Comparison of ENCODE assay signal across 13 mouse cellular contexts in the genomic region with DNA sequence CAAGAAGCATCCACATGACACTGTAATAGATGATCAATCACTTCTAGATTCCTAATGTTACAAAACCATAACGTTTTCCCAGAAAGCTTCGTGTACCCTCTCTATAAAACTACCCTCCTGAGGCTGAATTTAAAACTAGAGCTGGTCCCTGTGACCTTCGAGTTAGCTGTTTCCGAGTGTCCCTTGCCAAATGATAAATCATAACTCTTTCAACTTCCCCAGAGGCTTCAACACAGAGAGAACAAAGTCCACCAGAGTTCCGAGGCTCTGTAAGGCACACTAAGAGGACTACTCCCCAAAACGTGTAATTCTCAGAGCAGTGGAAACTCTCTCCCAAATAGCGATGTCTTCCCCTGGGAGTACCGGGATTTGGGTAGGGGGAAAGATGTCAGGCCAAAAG. TPM values are rescaled to one million over a fixed set of nuclear protein-coding genes. Genes with fewer than 3 reads are reported as not detected.
DNase-seq lines count a peak whose midpoint lies in the region; ATAC-seq and TF ChIP-seq lines count a peak whose summit lies in the region.
"Had no signal": no experiment of that assay in that cellular context is flagged by ENCODE, and none has a peak within 500 bp of the region (broad histone marks: within the 10 kb centered on the region; RNA-seq: fewer than 3 reads in every experiment).

No protein-coding gene starts in this region.

- H3K36me3 ChIP-seq in kidney, adult 2 months (ENCODE audit: control insufficient read depth, insufficient read depth, low read length) = no peaks in the 10 kb centered on the region
- no peaks in the 10 kb centered on the region for H3K36me3 ChIP-seq in midbrain, embryonic 11.5 days (ENCODE audit: control insufficient read depth, insufficient read depth, low read length)
- H3K36me3 ChIP-seq in midbrain, embryonic 16.5 days (ENCODE audit: control insufficient read depth, insufficient read depth, low read length) = no peaks in the 10 kb centered on the region
- H3K36me3 ChIP-seq: hindbrain, embryonic 12.5 days; limb, embryonic 12.5 days had no signal

- no peak overlapping the region for H3K9ac ChIP-seq in midbrain, embryonic 11.5 days (ENCODE audit: low read length)
- no peak overlapping the region for H3K9ac ChIP-seq in midbrain, embryonic 16.5 days (ENCODE audit: low read depth, low read length)
- H3K9ac ChIP-seq: hindbrain, embryonic 12.5 days; limb, embryonic 12.5 days had no signal

- no peaks in the 10 kb centered on the region for H3K9me3 ChIP-seq in midbrain, embryonic 11.5 days (ENCODE audit: control insufficient read depth, low read length)
- no peaks in the 10 kb centered on the region for H3K9me3 ChIP-seq in midbrain, embryonic 16.5 days (replicated peaks; ENCODE audit: control insufficient read depth, low read length, poor library complexity, severe bottlenecking)
- H3K9me3 ChIP-seq: hindbrain, embryonic 12.5 days; limb, embryonic 12.5 days had no signal

- 23% methylated on average over 8 of the region's 8 CpGs for WGBS in kidney, adult 2 months
- 48% methylated on average over 8 of the region's 8 CpGs for WGBS in midbrain, embryonic 11.5 days
- 35% methylated on average over 8 of the region's 8 CpGs for WGBS in midbrain, embryonic 16.5 days

- intact Hi-C loops in gastrocnemius, adult 2 months (cut with DNase I) = no loop called here
- intact Hi-C loops in gastrocnemius, postnatal 36 days (cut with DNase I) = no loop called here

- TF ChIP-seq CTCF in gastrocnemius, adult 2 months (IDR thresholded peaks at IDR 0.05) = no peak
- no peak for TF ChIP-seq CTCF in kidney, adult 2 months (conservative IDR thresholded peaks at IDR 0.05; ENCODE audit: insufficient read depth, insufficient read length, low read depth, low read length)

- H3K4me2 ChIP-seq in midbrain, embryonic 11.5 days = no peak overlapping the region
- no peak overlapping the region for H3K4me2 ChIP-seq in midbrain, embryonic 16.5 days (ENCODE audit: low read length)

- ATAC-seq in midbrain, embryonic 11.5 days (ENCODE audit: low FRiP score) = no peak
- ATAC-seq in midbrain, embryonic 16.5 days = no peak

- no peak overlapping the region for H3K27ac ChIP-seq in gastrocnemius, adult 2 months
- H3K27ac ChIP-seq in kidney, adult 2 months (ENCODE audit: insufficient read depth, low read depth, low read length) = no peak overlapping the region
- no peak overlapping the region for H3K27ac ChIP-seq in midbrain, embryonic 11.5 days (ENCODE audit: low read depth, low read length)
- H3K27ac ChIP-seq in midbrain, embryonic 16.5 days (ENCODE audit: low read length) = no peak overlapping the region

- peaks cover 29% of the 10 kb centered on the region for H3K4me1 ChIP-seq in kidney, adult 2 months (ENCODE audit: control insufficient read depth, insufficient read depth, low read length)
- peaks cover 8% of the 10 kb centered on the region for H3K4me1 ChIP-seq in midbrain, embryonic 11.5 days (ENCODE audit: control insufficient read depth, insufficient read depth, low read length)
- peaks cover 14% of the 10 kb centered on the region for H3K4me1 ChIP-seq in midbrain, embryonic 16.5 days (ENCODE audit: control insufficient read depth, insufficient read depth, low read length)

- no peak for TF ChIP-seq POLR2A in kidney, adult 2 months (IDR thresholded peaks at IDR 0.05; ENCODE audit: low read depth, low read length)

- no peaks in the 10 kb centered on the region for H3K27me3 ChIP-seq in kidney, adult 2 months (replicated peaks; ENCODE audit: control insufficient read depth, insufficient read depth, low read length)
- H3K27me3 ChIP-seq in midbrain, embryonic 11.5 days (ENCODE audit: control insufficient read depth, insufficient read depth, low read length) = no peaks in the 10 kb centered on the region
- H3K27me3 ChIP-seq in midbrain, embryonic 16.5 days (ENCODE audit: control insufficient read depth, insufficient read depth, low read depth, low read length) = no peaks in the 10 kb centered on the region
- H3K27me3 ChIP-seq: hindbrain, embryonic 12.5 days; limb, embryonic 12.5 days had no signal

- H3K4me3 ChIP-seq in gastrocnemius, adult 2 months = peak overlapping the region; percentile 43
- no peak overlapping the region for H3K4me3 ChIP-seq in kidney, adult 2 months (ENCODE audit: insufficient read depth, low read depth, low read length)
- no peak overlapping the region for H3K4me3 ChIP-seq in midbrain, embryonic 11.5 days (ENCODE audit: low read depth, low read length)
- no peak overlapping the region for H3K4me3 ChIP-seq in midbrain, embryonic 16.5 days (ENCODE audit: low read depth, low read length)
- H3K4me3 ChIP-seq: hindbrain, embryonic 12.5 days; limb, embryonic 12.5 days had no signal

- no peak for DNase-seq in gastrocnemius, adult 2 months
- no peak for DNase-seq in gastrocnemius, postnatal 36 days
- DNase-seq in kidney, adult 2 months = peak; percentile 57
- DNase-seq in kidney, postnatal 25 days = no peak
- DNase-seq in midbrain, embryonic 11.5 days (ENCODE audit: low spot score, missing footprints) = peak; percentile 87
- no peak for DNase-seq in left cerebral cortex, adult 8-10 months (ENCODE audit: low spot score in 2 of 2)
- DNase-seq in thymus, postnatal 10 days (ENCODE audit: low spot score in 2 of 2) = no peak
- DNase-seq: B cell, adult 2 months; lung, postnatal 36 days; thymus, postnatal 14 days had no signal

RNA-seq across cellular contexts. Expression of gene Zfp217, which starts 29.4 kb away (rescaled TPM):
- 1 to 10 TPM; 5.6 to 8.1 TPM for total RNA-seq in gastrocnemius, adult 2 months (2021)
- 1 to 10 TPM; 4.3 to 5.7 TPM for total RNA-seq in gastrocnemius, postnatal 36 days (2021)
- 7.0 and 8.2 TPM in 2 replicates for polyA plus RNA-seq in kidney, adult 2 months (2012; rRNA removed)
- polyA plus RNA-seq in midbrain, embryonic 11.5 days (2014; fragmentation: Nextera tagmentation; extraction: Ambion mirVana) = 3.0 and 3.2 TPM in 2 replicates
- 0.87 and 1.0 TPM in 2 replicates for polyA plus RNA-seq in midbrain, embryonic 16.5 days (2015; fragmentation: Nextera tagmentation; extraction: Ambion mirVana)
- 1 to 10 TPM; 2.5 to 4.4 (median 3.3) TPM for total RNA-seq in left cerebral cortex, adult 8-10 months (2022)

Comparison
In these comparisons a context has a peak if more than half of its experiments do, and no peak if none do; other contexts are left out.
1. DNase-seq: peak in kidney, adult 2 months (single experiment) and midbrain, embryonic 11.5 days (single experiment); none in gastrocnemius, adult 2 months (single experiment), gastrocnemius, postnatal 36 days (0 of 2), kidney, postnatal 25 days (0 of 2), left cerebral cortex, adult 8-10 months (0 of 2) and thymus, postnatal 10 days (0 of 2).